Mouse (Mus musculus) liver, embryonic 13.5 days (tissue): ENCODE data around the gene Tecr. TPM values are rescaled to one million over a fixed set of nuclear protein-coding genes. Genes with fewer than 3 reads are reported as not detected.

Source experiments
- ATAC-seq: fragments of 200-750 bp; cut with Nextera tagmentation; 2 replicates; pipeline ENCODE4 v1.8.0; 2017; ENCODE audit warnings: low read depth, mild to moderate bottlenecking, moderate number of reproducible peaks, moderate library complexity
- DNase-seq: peaks from one replicate; pipeline ENCODE4 v3.0.0; 2022
- H3K27ac ChIP-seq: fragments of 300-500 bp; sonication (generic); 2 replicates; pipeline ENCODE4 v1.5.1; 2015; ENCODE audit warnings: moderate library complexity, mild to moderate bottlenecking, inconsistent platforms
- H3K27me3 ChIP-seq: fragments of 300-500 bp; sonication (generic); 2 replicates; pipeline ENCODE4 v1.6.1; 2015; ENCODE audit warnings: mild to moderate bottlenecking, inconsistent platforms
- H3K36me3 ChIP-seq: fragments of 300-500 bp; sonication (generic); 2 replicates; pipeline ENCODE4 v1.6.1; 2015; ENCODE audit warnings: mild to moderate bottlenecking, inconsistent platforms
- H3K4me1 ChIP-seq: fragments of 300-500 bp; sonication (generic); replicated peaks from 2 replicates; pipeline ENCODE4 v1.6.1; 2015; ENCODE audit warnings: inconsistent platforms
- H3K4me2 ChIP-seq: fragments of 300-500 bp; sonication (generic); 2 replicates; pipeline ENCODE4 v1.6.1; 2015; ENCODE audit warnings: inconsistent platforms, mild to moderate bottlenecking, moderate library complexity
- H3K4me3 ChIP-seq: fragments of 300-500 bp; sonication (generic); replicated peaks from 2 replicates; pipeline ENCODE4 v1.5.1; 2015; ENCODE audit warnings: mild to moderate bottlenecking, inconsistent platforms
- H3K9ac ChIP-seq: fragments of 300-500 bp; sonication (generic); 2 replicates; pipeline ENCODE4 v1.6.1; 2015; ENCODE audit warnings: mild to moderate bottlenecking, inconsistent platforms
- H3K9me3 ChIP-seq: fragments of 300-500 bp; sonication (generic); replicated peaks from 2 replicates; pipeline ENCODE4 v1.6.1; 2016; ENCODE audit warnings: inconsistent platforms
- WGBS: fragments of 180-500 bp; shearing (Covaris S2); methylation state at CpG from one replicate; pipeline ENCODE4 v1.1.7; 2015; ENCODE audit not compliant: insufficient replicate concordance; 5-methylcytosine and 5-hydroxymethylcytosine counted together
- polyA plus RNA-seq: library from polyadenylated mRNA; unstranded; fragments of >200 nt; fragmentation: Nextera tagmentation; extraction: Ambion mirVana; gene quantifications from 2 replicates; pipeline ENCODE4 v1.2.1, GENCODE M21; 2015

Gene Tecr
- polyA plus RNA-seq, 1 experiment from 2014 or later: 334 TPM

GRCm38 (mm10) chr8:83534802-83535201 is 73.0 kb downstream of the Tecr start:
- Histone ChIP-seq H3K4me1 (no peaks in the 10 kb centered on the region), H3K4me2 (no peak overlapping the region), H3K4me3 (no peak overlapping the region), H3K9me3 (no peaks in the 10 kb centered on the region), H3K27ac (no peak overlapping the region), H3K36me3 (no peaks in the 10 kb centered on the region), H3K27me3 (0 out of 2 replicates have a peak, but pooled peaks cover 3% of the 10 kb centered on the region), H3K9ac (no peak overlapping the region)
- no peak for ATAC-seq
- no peak for DNase-seq
- WGBS: 69% methylated on average over 2 of the region's 2 CpGs

Other genes with a start within 250 kb of the Tecr start
- gene Clgn, start 218.1 kb downstream of the Tecr start, polyA plus RNA-seq: 0.38 and 0.58 TPM in 2 replicates
- gene Scoc, start 149.6 kb downstream of the Tecr start, polyA plus RNA-seq: 75.5 and 95.5 TPM in 2 replicates
- gene Olfr370, start 72.2 kb downstream of the Tecr start, polyA plus RNA-seq: not detected in 2 replicates
- gene Ndufb7, start 41.3 kb downstream of the Tecr start, polyA plus RNA-seq: 268 and 288 TPM in 2 replicates
- 54.5 and 59.6 TPM in 2 replicates for gene Dnajb1, start 222 bp upstream of the Tecr start, polyA plus RNA-seq
- gene Gipc1, start 44.7 kb upstream of the Tecr start, polyA plus RNA-seq: 61.3 and 64.3 TPM in 2 replicates
- gene Ptger1, start 58.7 kb upstream of the Tecr start, polyA plus RNA-seq: 0.06 and 0.32 TPM in 2 replicates
- gene Pkn1, start 91.2 kb upstream of the Tecr start, polyA plus RNA-seq: 11.5 and 11.8 TPM in 2 replicates
- gene Ddx39, start 107.2 kb upstream of the Tecr start, polyA plus RNA-seq: 291 and 294 TPM in 2 replicates
- 8.9 and 11.1 TPM in 2 replicates for gene Adgre5, start 133.4 kb upstream of the Tecr start, polyA plus RNA-seq